Mouse (Mus musculus) embryonic facial prominence, embryonic 13.5 days (tissue): ENCODE measurements around the gene P4hb. TPM values are rescaled to one million over a fixed set of nuclear protein-coding genes. Genes with fewer than 3 reads are reported as not detected.

ENCODE experiments used
- ATAC-seq: fragments of 200-750 bp; cut with Nextera tagmentation; 2 replicates; pipeline ENCODE4 v1.8.0; 2017; ENCODE audit warnings: low read depth; ENCODE audit not compliant: insufficient number of reproducible peaks, insufficient read depth, low FRiP score, low TSS enrichment
- H3K27ac ChIP-seq: fragments of 300-500 bp; sonication (generic); 2 replicates; pipeline ENCODE4 v1.5.1; 2015; ENCODE audit warnings: moderate library complexity, mild to moderate bottlenecking, inconsistent platforms
- H3K27me3 ChIP-seq: fragments of 300-500 bp; sonication (generic); 2 replicates; pipeline ENCODE4 v1.6.1; 2015; ENCODE audit warnings: mild to moderate bottlenecking, inconsistent platforms
- H3K36me3 ChIP-seq: fragments of 300-500 bp; sonication (generic); 2 replicates; pipeline ENCODE4 v1.6.1; 2015; ENCODE audit warnings: mild to moderate bottlenecking, inconsistent platforms
- H3K4me1 ChIP-seq: fragments of 300-500 bp; sonication (generic); 2 replicates; pipeline ENCODE4 v1.6.1; 2015; ENCODE audit warnings: inconsistent platforms
- H3K4me2 ChIP-seq: fragments of 300-500 bp; sonication (generic); 2 replicates; pipeline ENCODE4 v1.6.1; 2015; ENCODE audit warnings: moderate library complexity, mild to moderate bottlenecking, inconsistent platforms
- H3K4me3 ChIP-seq: fragments of 300-500 bp; sonication (generic); 2 replicates; pipeline ENCODE4 v1.5.1; 2015; ENCODE audit warnings: mild to moderate bottlenecking, inconsistent platforms
- H3K9ac ChIP-seq: fragments of 300-500 bp; sonication (generic); 2 replicates; pipeline ENCODE4 v1.6.1; 2015; ENCODE audit warnings: mild to moderate bottlenecking, inconsistent platforms
- H3K9me3 ChIP-seq: fragments of 300-500 bp; sonication (generic); 2 replicates; pipeline ENCODE4 v1.6.1; 2016; ENCODE audit warnings: inconsistent platforms
- WGBS: fragments of 180-500 bp; shearing (Covaris S2); methylation state at CpG from one replicate; pipeline ENCODE4 v1.1.7; 2015; ENCODE audit warnings: mixed read lengths; 5-methylcytosine and 5-hydroxymethylcytosine counted together
- polyA plus RNA-seq: library from polyadenylated mRNA; unstranded; fragments of >200 nt; fragmentation: Nextera tagmentation; extraction: Ambion mirVana; gene quantifications from 2 replicates; pipeline ENCODE4 v1.2.1, GENCODE M21; 2015

Gene P4hb
- polyA plus RNA-seq, 1 experiment from 2014 or later: 684 TPM

DNA sequence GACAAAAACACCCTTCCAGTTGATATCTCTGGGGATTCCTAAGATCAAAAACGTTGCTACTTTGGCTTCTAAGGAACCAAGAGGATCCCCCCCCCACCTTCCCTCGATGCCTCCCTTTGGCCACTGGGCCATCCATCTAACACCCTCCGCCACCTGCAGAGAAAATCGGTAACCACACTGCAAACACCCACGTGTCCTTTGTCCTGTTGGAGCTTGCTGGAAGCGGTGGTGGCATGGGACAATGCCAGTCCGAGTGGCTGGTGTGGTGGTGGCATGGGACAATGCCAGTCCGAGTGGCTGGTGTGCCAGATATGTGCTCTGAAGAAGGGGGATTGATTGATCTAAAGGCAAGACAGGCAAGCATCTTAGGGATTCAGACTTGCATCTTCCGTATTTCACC is 41.4 kb downstream of the P4hb start:
- peaks cover 78% of the 10 kb centered on the region for H3K27me3 ChIP-seq
- no peak overlapping the region for H3K9ac ChIP-seq

DNA sequence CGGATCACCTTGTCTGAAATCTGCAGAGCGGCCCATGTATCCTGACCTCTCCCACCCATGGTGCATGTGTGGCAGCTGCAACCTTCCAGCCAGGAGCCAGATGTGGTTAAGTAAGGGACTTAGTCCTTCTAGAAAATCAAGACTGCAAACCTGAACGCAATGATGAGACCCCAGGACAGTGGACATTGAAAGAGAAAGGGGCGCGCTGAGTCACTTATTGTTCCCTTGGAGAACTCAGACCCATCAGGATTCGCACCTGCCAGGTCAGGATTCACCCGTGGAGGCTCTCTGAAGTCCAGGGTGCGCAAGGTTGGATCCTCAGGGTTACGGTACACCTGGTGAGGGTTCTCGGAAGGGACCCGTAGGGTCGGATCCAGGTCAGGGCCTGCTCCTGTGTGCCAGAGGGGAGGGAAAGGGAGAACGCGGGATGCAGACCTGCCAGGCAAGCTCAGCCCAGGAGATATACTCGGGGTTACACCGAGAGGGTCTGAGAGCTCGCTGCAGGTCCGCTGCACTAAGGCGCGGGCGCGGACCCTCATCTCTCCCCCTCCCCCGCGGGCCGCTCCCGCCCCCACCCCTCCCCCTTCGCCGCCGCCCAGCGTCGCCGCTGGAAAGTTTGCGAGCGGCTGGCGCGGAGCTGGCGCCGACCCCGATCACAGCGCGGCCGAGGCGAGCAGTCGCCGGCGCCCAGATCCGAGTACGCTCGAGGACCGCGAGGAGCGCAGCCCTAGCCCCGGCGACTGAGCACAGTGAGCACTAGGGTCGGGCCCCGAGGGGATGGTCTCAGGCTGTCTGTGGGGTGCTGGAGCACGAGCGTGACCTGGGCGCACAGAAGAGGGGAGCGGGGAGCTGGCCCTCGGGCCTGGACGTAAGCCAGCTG is 42.7 kb downstream of the P4hb start, which contains the start of gene Gcgr:
Gcgr (plus strand) TSS at position 615 of the 880 bp plus-strand sequence.
- Histone ChIP-seq H3K4me2 (peak within 1 kb of the TSS; percentile 87), H3K9ac (peak within 1 kb of the TSS; percentile 75), H3K36me3 (no peaks in the 10 kb centered on the region), H3K4me1 (peaks cover 17% of the 10 kb centered on the region), H3K4me3 (peak within 1 kb of the TSS; percentile 48), H3K9me3 (no peaks in the 10 kb centered on the region), H3K27me3 (peaks cover 77% of the 10 kb centered on the region), H3K27ac (no peak within 1 kb of the TSS)
- 8% methylated on average over 47 of the region's 62 CpGs for WGBS
- ATAC-seq: no peak

More for the DNA sequence above, 41.4 kb downstream of the P4hb start:
- ATAC-seq: no peak
- Histone ChIP-seq H3K9me3 (no peaks in the 10 kb centered on the region), H3K4me2 (no peak overlapping the region), H3K27ac (no peak overlapping the region), H3K4me3 (no peak overlapping the region), H3K36me3 (no peaks in the 10 kb centered on the region), H3K4me1 (peaks cover 17% of the 10 kb centered on the region)
- 24% methylated on average over 9 of the region's 9 CpGs for WGBS

- H3K27me3 ChIP-seq: peaks cover 64% of the 10 kb centered on the region
Measured at GRCm38 (mm10) chr11:120528903-120529302, 44.1 kb downstream of the P4hb start.

GRCm38 (mm10) chr11:120527690-120528354 is 45.2 kb downstream of the P4hb start:
- Histone ChIP-seq H3K9me3 (no peaks in the 10 kb centered on the region), H3K9ac (no peak overlapping the region), H3K27me3 (peaks cover 56% of the 10 kb centered on the region), H3K4me1 (peaks cover 17% of the 10 kb centered on the region), H3K4me2 (no peak overlapping the region), H3K27ac (no peak overlapping the region), H3K36me3 (no peaks in the 10 kb centered on the region), H3K4me3 (no peak overlapping the region)
- no peak for ATAC-seq
- 74% methylated on average over 9 of the region's 9 CpGs for WGBS

More at GRCm38 (mm10) chr11:120528903-120529302, 44.1 kb downstream of the P4hb start:
- Histone ChIP-seq H3K4me1 (peaks cover 17% of the 10 kb centered on the region), H3K36me3 (no peaks in the 10 kb centered on the region), H3K9ac (no peak overlapping the region), H3K4me3 (no peak overlapping the region), H3K9me3 (no peaks in the 10 kb centered on the region), H3K27ac (no peak overlapping the region), H3K4me2 (no peak overlapping the region)
- 41% methylated on average over 4 of the region's 4 CpGs for WGBS
- ATAC-seq: no peak

- H3K9ac ChIP-seq: no peak overlapping the region
- peaks cover 37% of the 10 kb centered on the region for H3K27me3 ChIP-seq
- H3K4me2 ChIP-seq: no peak overlapping the region
- H3K27ac ChIP-seq: no peak overlapping the region
- H3K4me1 ChIP-seq: peaks cover 10% of the 10 kb centered on the region
- no peak overlapping the region for H3K4me3 ChIP-seq
- ATAC-seq: no peak
- no peaks in the 10 kb centered on the region for H3K9me3 ChIP-seq
- WGBS: 73% methylated on average over 2 of the region's 2 CpGs
- H3K36me3 ChIP-seq: no peaks in the 10 kb centered on the region
Measured at GRCm38 (mm10) chr11:120525959-120526358, 47.1 kb downstream of the P4hb start.

DNA sequence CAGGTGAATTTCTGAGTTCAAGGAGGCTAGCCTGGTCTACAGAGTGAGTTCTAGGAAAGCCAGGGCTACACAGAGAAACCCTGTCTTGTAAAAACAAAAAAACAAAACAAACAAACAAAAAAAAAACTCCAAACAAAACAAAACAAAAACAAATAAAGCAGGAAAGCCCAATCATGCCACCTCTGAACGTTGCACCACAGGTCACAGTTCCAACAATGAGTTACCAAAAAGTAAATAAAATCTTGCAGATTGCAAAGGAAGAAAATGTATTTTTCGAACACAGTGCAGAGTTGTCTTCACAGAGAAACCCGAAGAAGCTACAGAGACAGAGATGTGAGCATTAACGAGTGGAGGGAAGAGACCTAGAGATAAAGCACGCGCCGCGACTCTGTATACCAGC is 50.5 kb downstream of the P4hb start:
- WGBS: 84% methylated on average over 8 of the region's 8 CpGs
- no peak overlapping the region for H3K4me3 ChIP-seq
- no peak overlapping the region for H3K9ac ChIP-seq
- H3K27ac ChIP-seq: no peak overlapping the region
- no peak overlapping the region for H3K4me2 ChIP-seq
- peaks cover 7% of the 10 kb centered on the region; the same call in 1 of the 2 replicates for H3K4me1 ChIP-seq
- H3K9me3 ChIP-seq: no peaks in the 10 kb centered on the region
- no peaks in the 10 kb centered on the region for H3K36me3 ChIP-seq
- H3K27me3 ChIP-seq: peaks cover 4% of the 10 kb centered on the region
- ATAC-seq: no peak

- WGBS: 69% methylated on average over 5 of the region's 5 CpGs
- H3K4me2 ChIP-seq: no peak overlapping the region
- no peaks in the 10 kb centered on the region for H3K27me3 ChIP-seq
- no peak overlapping the region for H3K4me3 ChIP-seq
- 0 out of 2 replicates have a peak overlapping the region, but pooled peaks have one; percentile 32 for H3K9ac ChIP-seq
- ATAC-seq: no peak
- no peaks in the 10 kb centered on the region for H3K36me3 ChIP-seq
- H3K9me3 ChIP-seq: no peaks in the 10 kb centered on the region
- H3K27ac ChIP-seq: no peak overlapping the region
- H3K4me1 ChIP-seq: peaks cover 7% of the 10 kb centered on the region; the same call in 1 of the 2 replicates
Measured at GRCm38 (mm10) chr11:120520967-120521540, 52.0 kb downstream of the P4hb start.

DNA sequence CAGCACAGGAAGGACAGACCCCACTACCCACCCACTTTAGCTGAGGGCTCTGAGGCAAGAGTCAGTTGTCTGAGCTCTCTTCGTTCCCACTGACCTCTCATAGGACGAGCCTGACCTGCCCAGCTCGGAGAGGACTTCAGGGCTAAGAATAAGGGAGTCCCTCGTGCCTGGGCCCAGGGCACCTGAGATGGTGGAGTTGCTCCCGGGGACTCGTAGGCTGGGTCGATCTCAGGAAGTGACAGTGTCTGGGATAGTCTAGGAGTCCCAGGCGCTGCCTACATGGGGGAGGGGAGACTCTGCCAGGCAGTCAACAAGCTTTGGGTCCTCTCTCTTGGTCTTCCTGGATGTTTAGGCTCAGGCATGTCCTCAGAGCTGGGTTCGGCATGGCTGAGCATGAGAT is 52.6 kb downstream of the P4hb start:
- no peaks in the 10 kb centered on the region for H3K9me3 ChIP-seq
- no peak overlapping the region for H3K4me2 ChIP-seq
- ATAC-seq: no peak
- no peak overlapping the region for H3K27ac ChIP-seq
- H3K4me1 ChIP-seq: peaks cover 12% of the 10 kb centered on the region; the same call in 1 of the 2 replicates
- 66% methylated on average over 9 of the region's 9 CpGs for WGBS
- 0 out of 2 replicates have a peak overlapping the region, but pooled peaks have one; percentile 32 for H3K9ac ChIP-seq
- no peak overlapping the region for H3K4me3 ChIP-seq
- no peaks in the 10 kb centered on the region for H3K36me3 ChIP-seq
- no peaks in the 10 kb centered on the region for H3K27me3 ChIP-seq

GRCm38 (mm10) chr11:120519738-120520137 is 53.3 kb downstream of the P4hb start:
- H3K27me3 ChIP-seq: no peaks in the 10 kb centered on the region
- H3K36me3 ChIP-seq: no peaks in the 10 kb centered on the region
- H3K4me2 ChIP-seq: no peak overlapping the region
- H3K9ac ChIP-seq: no peak overlapping the region
- no peaks in the 10 kb centered on the region for H3K9me3 ChIP-seq
- ATAC-seq: no peak
- peaks cover 14% of the 10 kb centered on the region; the same call in 1 of the 2 replicates for H3K4me1 ChIP-seq
- H3K27ac ChIP-seq: no peak overlapping the region
- WGBS: 37% methylated on average over 9 of the region's 9 CpGs
- no peak overlapping the region for H3K4me3 ChIP-seq

- Histone ChIP-seq H3K27ac (no peak overlapping the region), H3K4me1 (peaks cover 14% of the 10 kb centered on the region; the same call in 1 of the 2 replicates), H3K27me3 (no peaks in the 10 kb centered on the region), H3K36me3 (no peaks in the 10 kb centered on the region), H3K4me3 (no peak overlapping the region), H3K4me2 (no peak overlapping the region), H3K9me3 (no peaks in the 10 kb centered on the region), H3K9ac (no peak overlapping the region)
- 66% methylated on average over 6 of the region's 6 CpGs for WGBS
- no peak for ATAC-seq
Measured at GRCm38 (mm10) chr11:120518558-120518957, 54.5 kb downstream of the P4hb start.

DNA sequence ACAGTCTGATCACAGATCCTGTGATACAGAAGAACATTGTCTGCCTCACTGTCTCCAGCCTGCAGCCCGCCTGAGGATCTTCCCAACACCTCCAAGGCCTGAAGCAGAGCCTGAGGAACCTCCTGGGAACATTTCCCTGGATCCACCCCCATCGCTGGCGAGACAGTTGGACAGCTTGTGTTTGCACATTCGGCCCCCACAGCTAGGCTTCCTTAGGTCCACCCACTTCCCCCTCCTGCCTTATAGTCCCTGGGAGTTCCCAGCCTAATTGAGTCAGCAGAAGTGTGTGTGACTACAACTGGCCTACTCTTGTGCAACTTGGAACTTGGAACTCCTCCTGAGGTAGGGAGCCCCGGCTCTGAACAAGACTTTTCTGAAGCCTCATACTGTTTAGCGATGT is 55.0 kb downstream of the P4hb start:
- no peaks in the 10 kb centered on the region for H3K27me3 ChIP-seq
- H3K36me3 ChIP-seq: no peaks in the 10 kb centered on the region
- no peak overlapping the region for H3K27ac ChIP-seq
- no peak for ATAC-seq
- H3K9ac ChIP-seq: no peak overlapping the region
- H3K4me2 ChIP-seq: no peak overlapping the region
- peaks cover 14% of the 10 kb centered on the region; the same call in 1 of the 2 replicates for H3K4me1 ChIP-seq
- no peak overlapping the region for H3K4me3 ChIP-seq
- no peaks in the 10 kb centered on the region for H3K9me3 ChIP-seq
- 61% methylated on average over 6 of the region's 6 CpGs for WGBS
